In genomic region chr5:45449206-45449605, GRCm38 (mm10) we compare ENCODE assay signal across 8 mouse cellular contexts. TPM values are rescaled to one million over a fixed set of nuclear protein-coding genes. Genes with fewer than 3 reads are reported as not detected.
A peak's percentile ranks its signal among the peaks of the same experiment; 100 is the strongest.
DNase-seq lines count a peak whose midpoint lies in the region; ATAC-seq lines count a peak whose summit lies in the region.

No protein-coding gene starts in this region.

- no peak for ATAC-seq in erythroblast, adult 5-6 weeks (replicated peaks; ENCODE audit: low FRiP score, poor library complexity, severe bottlenecking)
- no peak for ATAC-seq in embryonic facial prominence, embryonic 12.5 days (ENCODE audit: insufficient number of reproducible peaks, insufficient read depth, low FRiP score, low TSS enrichment)
- no peak for ATAC-seq in limb, embryonic 12.5 days (ENCODE audit: insufficient number of reproducible peaks, insufficient read depth, low FRiP score, low TSS enrichment, low read depth)

- DNase-seq in 3T3-L1 (ENCODE audit: low read depth, low spot score), result peak; percentile 39
- DNase-seq in retina, postnatal 1 day, result peak; percentile 27
- DNase-seq in urinary bladder, adult 2 months (ENCODE audit: low spot score), result no peak
- DNase-seq in gastrocnemius, postnatal 25 days, result no peak

- peaks cover 3% of the 10 kb centered on the region; the same call in 1 of the 2 replicates for H3K27me3 ChIP-seq in erythroblast, embryonic 14.5 days (ENCODE audit: control insufficient read depth)
- no peaks in the 10 kb centered on the region for H3K27me3 ChIP-seq in embryonic facial prominence, embryonic 12.5 days
- peaks cover 6% of the 10 kb centered on the region; the same call in 1 of the 2 replicates for H3K27me3 ChIP-seq in limb, embryonic 12.5 days

- peaks cover 25% of the 10 kb centered on the region for H3K4me1 ChIP-seq in erythroblast, embryonic 14.5 days (ENCODE audit: control insufficient read depth)
- H3K4me1 ChIP-seq in embryonic facial prominence, embryonic 12.5 days, result peaks cover 16% of the 10 kb centered on the region
- peaks cover 10% of the 10 kb centered on the region for H3K4me1 ChIP-seq in limb, embryonic 12.5 days (replicated peaks)

- peak overlapping the region; percentile 68 for H3K4me3 ChIP-seq in erythroblast, embryonic 14.5 days (replicated peaks)
- peak overlapping the region; percentile 72 for H3K4me3 ChIP-seq in embryonic facial prominence, embryonic 12.5 days
- peak overlapping the region; percentile 67 for H3K4me3 ChIP-seq in limb, embryonic 12.5 days (replicated peaks)

- peak overlapping the region; percentile 75 for H3K9ac ChIP-seq in embryonic facial prominence, embryonic 12.5 days
- peak overlapping the region; percentile 79; the same call in 1 of the 2 replicates for H3K9ac ChIP-seq in limb, embryonic 12.5 days (replicated peaks)

- no peak overlapping the region for H3K27ac ChIP-seq in embryonic facial prominence, embryonic 12.5 days
- no peak overlapping the region for H3K27ac ChIP-seq in limb, embryonic 12.5 days

- H3K4me2 ChIP-seq in embryonic facial prominence, embryonic 12.5 days (replicated peaks), result peak overlapping the region; percentile 96
- H3K4me2 ChIP-seq in limb, embryonic 12.5 days, result peak overlapping the region; percentile 95

- H3K36me3 ChIP-seq in erythroblast, embryonic 14.5 days (ENCODE audit: control insufficient read depth), result no peaks in the 10 kb centered on the region; the same call in 1 of the 2 replicates
- H3K36me3 ChIP-seq in embryonic facial prominence, embryonic 12.5 days, result peaks cover 5% of the 10 kb centered on the region; the same call in 1 of the 2 replicates
- H3K36me3 ChIP-seq in limb, embryonic 12.5 days, result 0 out of 2 replicates have a peak, but pooled peaks cover 12% of the 10 kb centered on the region

- 6% methylated on average over 8 of the region's 8 CpGs for WGBS in embryonic facial prominence, embryonic 12.5 days
- WGBS in limb, embryonic 12.5 days, result 2% methylated on average over 8 of the region's 8 CpGs

- no peaks in the 10 kb centered on the region for H3K9me3 ChIP-seq in erythroblast, embryonic 14.5 days (ENCODE audit: control insufficient read depth, low read length)
- no peaks in the 10 kb centered on the region for H3K9me3 ChIP-seq in embryonic facial prominence, embryonic 12.5 days
- no peaks in the 10 kb centered on the region for H3K9me3 ChIP-seq in limb, embryonic 12.5 days

RNA-seq across cellular contexts. Expression of gene Qdpr, which starts 0.8 kb away (rescaled TPM):
- polyA plus RNA-seq in erythroblast, embryonic 14.5 days (2012), result 0.74 and 0.84 TPM in 2 replicates
- total RNA-seq in erythroblast, adult 5-6 weeks (2015; ENCODE audit: low replicate concordance), result 9.6 and 22.3 TPM in 2 replicates
- total RNA-seq in erythroblast, adult 5-6 weeks (2017; ENCODE audit: low replicate concordance), result 3.5 and 4.0 TPM in 2 replicates
- polyA plus RNA-seq in embryonic facial prominence, embryonic 12.5 days (2016; fragmentation: Nextera tagmentation; extraction: Ambion mirVana), result 132 and 136 TPM in 2 replicates
- 111 and 116 TPM in 2 replicates for polyA plus RNA-seq in limb, embryonic 12.5 days (2016; fragmentation: Nextera tagmentation; extraction: Ambion mirVana)
- 66.4 and 68.1 TPM in 2 replicates for polyA plus RNA-seq in urinary bladder, adult 2 months (2012; rRNA removed)
- total RNA-seq in gastrocnemius, postnatal 25 days (2021), result 10 to 100 TPM; 53.9 to 63.6 TPM

RNA-seq across cellular contexts. Expression of gene Clrn2, which starts 4.3 kb away (rescaled TPM):
- polyA plus RNA-seq in erythroblast, embryonic 14.5 days (2012), result not detected in 2 replicates
- not detected in 2 replicates for total RNA-seq in erythroblast, adult 5-6 weeks (2015; ENCODE audit: low replicate concordance)
- total RNA-seq in erythroblast, adult 5-6 weeks (2017; ENCODE audit: low replicate concordance), result not detected in 2 replicates
- not detected in 2 replicates for polyA plus RNA-seq in embryonic facial prominence, embryonic 12.5 days (2016; fragmentation: Nextera tagmentation; extraction: Ambion mirVana)
- 0.23 TPM in 1 of 2 replicates, not detected in the other for polyA plus RNA-seq in limb, embryonic 12.5 days (2016; fragmentation: Nextera tagmentation; extraction: Ambion mirVana)
- polyA plus RNA-seq in urinary bladder, adult 2 months (2012; rRNA removed), result not detected in 2 replicates
- total RNA-seq in gastrocnemius, postnatal 25 days (2021), result not detected

RNA-seq across cellular contexts. Expression of gene Lap3, which starts 44.0 kb away (rescaled TPM):
- polyA plus RNA-seq in erythroblast, embryonic 14.5 days (2012), result 0.49 and 0.70 TPM in 2 replicates
- total RNA-seq in erythroblast, adult 5-6 weeks (2015; ENCODE audit: low replicate concordance), result 12.1 and 15.7 TPM in 2 replicates
- total RNA-seq in erythroblast, adult 5-6 weeks (2017; ENCODE audit: low replicate concordance), result 8.1 and 12.6 TPM in 2 replicates
- 80.4 and 82.0 TPM in 2 replicates for polyA plus RNA-seq in embryonic facial prominence, embryonic 12.5 days (2016; fragmentation: Nextera tagmentation; extraction: Ambion mirVana)
- polyA plus RNA-seq in limb, embryonic 12.5 days (2016; fragmentation: Nextera tagmentation; extraction: Ambion mirVana), result 86.7 and 88.1 TPM in 2 replicates
- polyA plus RNA-seq in urinary bladder, adult 2 months (2012; rRNA removed), result 34.2 and 40.0 TPM in 2 replicates
- total RNA-seq in gastrocnemius, postnatal 25 days (2021), result 10 to 100 TPM; 55.6 to 57.2 TPM

Comparison
In these comparisons a context has a peak if more than half of its experiments do, and no peak if none do; other contexts are left out.
1. DNase-seq: peak in 3T3-L1 (single experiment) and retina, postnatal 1 day (single experiment); none in urinary bladder, adult 2 months (single experiment) and gastrocnemius, postnatal 25 days (single experiment).
2. RNA of gene Qdpr, which starts 0.8 kb away (polyA plus RNA-seq): 132 to 136 TPM in embryonic facial prominence, embryonic 12.5 days, 111 to 116 TPM in limb, embryonic 12.5 days and 66.4 to 68.1 TPM in urinary bladder, adult 2 months; 0.74 to 0.84 TPM in erythroblast, embryonic 14.5 days; every median in the first group is over 10 times any median in the second.
3. RNA of gene Lap3, which starts 44.0 kb away (polyA plus RNA-seq): 86.7 to 88.1 TPM in limb, embryonic 12.5 days, 80.4 to 82.0 TPM in embryonic facial prominence, embryonic 12.5 days and 34.2 to 40.0 TPM in urinary bladder, adult 2 months; 0.49 to 0.70 TPM in erythroblast, embryonic 14.5 days; every median in the first group is over 10 times any median in the second.
4. Peak in every context shown above with its lines, with median percentiles within 50 percentile points of each other: H3K4me3 ChIP-seq.